Mouse (Mus musculus) heart, embryonic 12.5 days (tissue): ENCODE measurements around the gene Nop9. TPM values are rescaled to one million over a fixed set of nuclear protein-coding genes. Genes with fewer than 3 reads are reported as not detected.

Experiments used
- ATAC-seq: fragments of 200-750 bp; cut with Nextera tagmentation; 2 replicates; pipeline ENCODE4 v1.8.0; 2017; ENCODE audit warnings: moderate TSS enrichment, moderate library complexity; ENCODE audit not compliant: insufficient number of reproducible peaks, low FRiP score
- H3K27ac ChIP-seq: fragments of 300-500 bp; sonication (generic); 2 replicates; pipeline ENCODE4 v1.5.1; 2016; ENCODE audit warnings: mild to moderate bottlenecking, moderate library complexity; ENCODE audit not compliant: poor library complexity, severe bottlenecking
- H3K27me3 ChIP-seq: fragments of 300-500 bp; sonication (generic); replicated peaks from 2 replicates; pipeline ENCODE4 v1.6.1; 2016; ENCODE audit warnings: mild to moderate bottlenecking, moderate library complexity
- H3K36me3 ChIP-seq: fragments of 300-500 bp; sonication (generic); 2 replicates; pipeline ENCODE4 v1.6.1; 2016; ENCODE audit warnings: mild to moderate bottlenecking, moderate library complexity
- H3K4me1 ChIP-seq: fragments of 300-500 bp; sonication (generic); replicated peaks from 2 replicates; pipeline ENCODE4 v1.6.1; 2016; ENCODE audit warnings: mild to moderate bottlenecking
- H3K4me2 ChIP-seq: fragments of 300-500 bp; sonication (generic); 2 replicates; pipeline ENCODE4 v1.6.1; 2016; ENCODE audit warnings: mild to moderate bottlenecking, moderate library complexity
- H3K4me3 ChIP-seq: fragments of 300-500 bp; sonication (generic); 2 replicates; pipeline ENCODE4 v1.5.1; 2016; ENCODE audit warnings: mild to moderate bottlenecking
- H3K9ac ChIP-seq: fragments of 300-500 bp; sonication (generic); 2 replicates; pipeline ENCODE4 v1.6.1; 2016; ENCODE audit warnings: mild to moderate bottlenecking, moderate library complexity
- H3K9me3 ChIP-seq: fragments of 300-500 bp; sonication (generic); replicated peaks from 2 replicates; pipeline ENCODE4 v1.6.1; 2016; ENCODE audit warnings: mild to moderate bottlenecking, moderate library complexity
- WGBS: fragments of 180-500 bp; shearing (Covaris S2); methylation state at CpG from one replicate; pipeline ENCODE4 v1.1.7; 2016; 5-methylcytosine and 5-hydroxymethylcytosine counted together
- polyA plus RNA-seq: library from polyadenylated mRNA; unstranded; fragments of >200 nt; fragmentation: Nextera tagmentation; extraction: Ambion mirVana; gene quantifications from 2 replicates; pipeline ENCODE4 v1.2.1, GENCODE M21; 2016

The Nop9 gene
- polyA plus RNA-seq, 1 experiment from 2014 or later, result 27.7 TPM

DNA sequence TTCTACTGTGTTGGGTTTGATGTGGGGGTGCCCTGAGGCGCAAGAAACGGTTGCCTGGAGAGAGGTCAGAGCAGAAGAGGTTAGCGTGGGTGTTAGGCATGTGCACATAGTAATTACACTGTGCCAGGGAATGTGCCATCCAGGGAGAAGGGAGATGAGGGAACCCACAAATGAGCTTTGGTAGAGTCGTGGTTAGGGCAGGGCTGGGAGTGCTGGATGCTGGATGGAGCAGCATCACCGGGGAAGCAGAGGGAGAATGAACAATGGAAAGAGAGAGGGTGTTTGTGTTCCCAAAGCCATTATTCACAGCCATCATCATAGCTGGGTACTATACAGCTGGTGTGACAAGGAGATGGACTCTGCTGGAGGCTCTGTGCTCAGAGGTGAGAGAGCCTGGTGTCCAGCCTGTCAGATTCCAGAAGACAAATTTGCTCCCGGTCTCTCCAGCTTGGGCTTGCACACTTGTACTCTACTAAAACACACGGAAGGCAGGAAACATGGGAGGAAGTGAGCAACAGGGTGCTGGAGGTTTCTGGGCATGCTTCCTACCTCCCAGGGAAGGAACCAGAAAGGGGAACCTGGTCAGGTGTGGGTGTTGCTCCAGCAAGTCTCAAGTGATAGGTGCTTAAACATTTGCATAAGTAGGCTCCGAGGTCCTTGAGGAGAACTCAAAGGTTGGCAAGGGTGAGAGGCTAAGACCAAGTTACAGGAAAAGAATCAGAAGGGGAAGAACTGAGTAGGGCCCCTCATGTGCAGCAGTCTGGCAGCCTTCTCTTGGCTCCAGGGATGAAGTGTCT lies 17.4 kb upstream of the Nop9 start:
- H3K4me3 ChIP-seq, result no peak overlapping the region
- H3K36me3 ChIP-seq, result no peaks in the 10 kb centered on the region
- H3K4me1 ChIP-seq, result peaks cover 6% of the 10 kb centered on the region; the same call in 1 of the 2 replicates
- ATAC-seq, result no peak
- H3K9ac ChIP-seq, result no peak overlapping the region
- 0 out of 2 replicates have a peak, but pooled peaks cover 16% of the 10 kb centered on the region for H3K27me3 ChIP-seq
- H3K9me3 ChIP-seq, result no peaks in the 10 kb centered on the region
- H3K27ac ChIP-seq, result no peak overlapping the region
- no peak overlapping the region for H3K4me2 ChIP-seq
- WGBS, result 68% methylated on average over 8 of the region's 8 CpGs

DNA sequence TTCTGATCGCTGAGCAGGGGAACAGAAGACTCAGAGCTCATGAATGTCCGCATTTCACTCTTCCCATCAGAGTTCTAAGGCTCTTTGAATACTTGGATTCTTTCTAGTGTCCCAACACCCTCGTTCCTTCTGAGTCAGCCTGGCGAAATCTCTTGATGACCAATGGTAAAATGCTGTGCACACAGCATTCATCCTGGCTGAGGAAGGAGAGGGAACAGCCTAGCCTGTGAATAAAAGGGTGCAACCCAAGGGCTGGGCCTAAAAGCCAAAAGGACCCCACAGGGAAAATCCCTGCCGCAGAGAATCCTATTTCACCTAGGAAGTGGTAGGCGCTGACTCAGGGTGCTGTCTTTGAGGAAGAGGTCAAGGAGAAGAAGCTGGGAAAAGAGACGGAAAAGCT lies 15.4 kb upstream of the Nop9 start:
- H3K36me3 ChIP-seq, result no peaks in the 10 kb centered on the region
- H3K4me3 ChIP-seq, result no peak overlapping the region
- no peak for ATAC-seq
- H3K9ac ChIP-seq, result no peak overlapping the region
- no peaks in the 10 kb centered on the region for H3K4me1 ChIP-seq
- H3K4me2 ChIP-seq, result no peak overlapping the region
- H3K9me3 ChIP-seq, result no peaks in the 10 kb centered on the region
- 0 out of 2 replicates have a peak, but pooled peaks cover 21% of the 10 kb centered on the region for H3K27me3 ChIP-seq
- H3K27ac ChIP-seq, result no peak overlapping the region
- 67% methylated on average over 7 of the region's 7 CpGs for WGBS

DNA sequence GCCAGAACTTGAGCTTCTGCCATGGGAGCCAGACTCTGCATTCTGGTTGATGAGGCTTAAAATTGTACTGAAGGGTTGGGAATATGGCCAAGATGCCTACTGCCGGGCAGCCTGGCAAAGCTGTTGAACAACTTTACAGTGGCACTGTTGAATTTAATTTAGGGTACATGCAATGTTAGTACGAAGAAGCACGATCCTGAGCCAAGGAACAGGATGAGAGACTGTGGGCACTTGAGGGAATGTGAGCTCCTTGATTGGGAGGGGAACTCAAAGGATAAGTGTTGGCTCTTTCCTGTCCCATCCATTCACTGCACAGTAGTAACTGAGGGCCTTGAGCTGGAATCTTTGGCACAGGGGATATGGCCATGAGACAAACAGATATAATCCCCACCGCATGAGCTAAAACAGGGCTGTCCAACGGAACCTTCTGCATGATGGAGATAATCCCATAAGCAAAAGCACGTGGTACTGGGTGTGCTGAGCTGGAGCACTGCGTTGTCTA lies 14.9 kb upstream of the Nop9 start:
- Histone ChIP-seq H3K4me3 (no peak overlapping the region), H3K4me2 (no peak overlapping the region), H3K27ac (no peak overlapping the region), H3K9me3 (no peaks in the 10 kb centered on the region), H3K27me3 (0 out of 2 replicates have a peak, but pooled peaks cover 21% of the 10 kb centered on the region), H3K4me1 (no peaks in the 10 kb centered on the region), H3K9ac (no peak overlapping the region), H3K36me3 (no peaks in the 10 kb centered on the region)
- ATAC-seq, result no peak
- 71% methylated on average over 7 of the region's 7 CpGs for WGBS

GRCm38 (mm10) chr14:55733889-55734288 lies 11.6 kb upstream of the Nop9 start:
- H3K4me2 ChIP-seq, result no peak overlapping the region
- H3K27ac ChIP-seq, result no peak overlapping the region
- no peak overlapping the region for H3K4me3 ChIP-seq
- WGBS, result 58% methylated on average over 10 of the region's 10 CpGs
- H3K9ac ChIP-seq, result no peak overlapping the region
- ATAC-seq, result no peak
- H3K9me3 ChIP-seq, result no peaks in the 10 kb centered on the region
- H3K27me3 ChIP-seq, result 0 out of 2 replicates have a peak, but pooled peaks cover 21% of the 10 kb centered on the region
- H3K4me1 ChIP-seq, result no peaks in the 10 kb centered on the region
- peaks cover 12% of the 10 kb centered on the region for H3K36me3 ChIP-seq

DNA sequence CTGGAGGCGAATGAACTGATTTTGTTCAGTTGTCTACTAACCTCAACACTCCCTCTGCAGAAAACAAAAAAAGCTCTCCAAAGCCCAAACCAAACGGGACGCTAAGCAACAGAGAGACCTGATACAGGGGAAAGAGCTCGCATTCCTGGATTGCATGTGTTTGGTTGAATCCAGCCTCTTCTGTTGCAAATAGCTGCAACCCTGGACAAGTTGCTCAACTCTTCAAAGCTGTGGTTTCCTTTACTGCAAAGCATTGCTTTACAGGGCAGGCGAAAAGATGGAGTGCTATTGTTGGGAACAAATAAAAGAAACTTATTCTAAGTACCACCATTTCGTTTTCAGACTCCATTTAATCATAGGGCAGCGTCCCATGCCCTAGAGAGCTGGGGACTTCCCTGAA lies 10.6 kb upstream of the Nop9 start:
- peaks cover 21% of the 10 kb centered on the region for H3K36me3 ChIP-seq
- no peak overlapping the region for H3K9ac ChIP-seq
- no peak overlapping the region for H3K27ac ChIP-seq
- no peak overlapping the region for H3K4me3 ChIP-seq
- H3K4me2 ChIP-seq, result no peak overlapping the region
- no peaks in the 10 kb centered on the region for H3K4me1 ChIP-seq
- H3K9me3 ChIP-seq, result no peaks in the 10 kb centered on the region
- 72% methylated on average over 7 of the region's 7 CpGs for WGBS
- no peak for ATAC-seq
- 0 out of 2 replicates have a peak, but pooled peaks cover 20% of the 10 kb centered on the region for H3K27me3 ChIP-seq

GRCm38 (mm10) chr14:55735334-55735733 lies 10.2 kb upstream of the Nop9 start:
- ATAC-seq, result no peak
- no peak overlapping the region for H3K4me3 ChIP-seq
- no peak overlapping the region for H3K27ac ChIP-seq
- WGBS, result 64% methylated on average over 3 of the region's 3 CpGs
- no peaks in the 10 kb centered on the region for H3K9me3 ChIP-seq
- no peaks in the 10 kb centered on the region for H3K4me1 ChIP-seq
- H3K27me3 ChIP-seq, result 0 out of 2 replicates have a peak, but pooled peaks cover 15% of the 10 kb centered on the region
- H3K9ac ChIP-seq, result no peak overlapping the region
- peaks cover 26% of the 10 kb centered on the region for H3K36me3 ChIP-seq
- H3K4me2 ChIP-seq, result no peak overlapping the region

DNA sequence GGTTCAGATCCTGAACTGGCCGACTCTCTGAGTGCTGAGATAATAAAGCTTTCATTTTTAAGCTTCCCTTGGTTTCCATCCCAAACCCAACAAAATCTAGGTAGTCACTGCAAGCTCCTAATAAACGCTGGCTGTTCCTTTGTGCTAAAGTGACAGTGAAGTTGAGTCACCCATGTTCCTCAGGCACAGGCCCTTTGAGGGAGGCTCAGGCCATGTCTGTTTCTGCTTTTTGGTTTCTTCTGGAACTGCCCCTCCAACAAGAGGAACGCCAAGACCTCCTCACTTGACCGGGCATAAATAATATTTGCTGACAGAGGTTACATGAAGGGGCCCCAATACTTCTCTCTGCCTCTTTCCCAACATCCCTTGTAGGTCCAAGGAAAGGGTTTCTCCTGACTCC lies 9.7 kb upstream of the Nop9 start:
- Histone ChIP-seq H3K27ac (no peak overlapping the region), H3K4me1 (no peaks in the 10 kb centered on the region), H3K27me3 (0 out of 2 replicates have a peak, but pooled peaks cover 11% of the 10 kb centered on the region), H3K4me3 (no peak overlapping the region), H3K36me3 (peaks cover 30% of the 10 kb centered on the region), H3K4me2 (no peak overlapping the region), H3K9me3 (no peaks in the 10 kb centered on the region), H3K9ac (no peak overlapping the region)
- 79% methylated on average over 4 of the region's 4 CpGs for WGBS
- ATAC-seq, result no peak

- peaks cover 39% of the 10 kb centered on the region for H3K36me3 ChIP-seq
- H3K9me3 ChIP-seq, result no peaks in the 10 kb centered on the region
These were observed 8.3 kb upstream of the Nop9 start for GRCm38 (mm10) chr14:55737086-55737687.

DNA sequence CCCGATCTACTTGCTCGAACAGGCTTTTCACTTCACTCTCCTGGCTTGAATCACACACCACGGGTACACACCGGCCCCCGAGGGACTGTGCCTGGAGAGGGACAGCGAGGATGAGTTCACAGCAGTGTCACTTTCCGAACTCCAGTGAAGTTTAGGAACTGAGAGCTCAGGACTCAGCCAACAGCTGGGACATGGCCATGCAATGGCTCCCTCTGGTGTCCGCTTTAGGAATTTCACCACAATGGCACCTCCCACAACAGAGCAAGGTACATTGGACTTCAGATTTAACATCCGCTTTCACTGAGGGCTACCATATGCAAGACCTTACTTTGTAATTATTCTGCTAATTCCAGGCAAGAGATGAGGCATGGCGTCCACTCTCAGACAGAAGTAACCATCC lies 1.8 kb upstream of the Nop9 start:
- Histone ChIP-seq H3K4me3 (no peak overlapping the region), H3K4me1 (peaks cover 22% of the 10 kb centered on the region), H3K9me3 (no peaks in the 10 kb centered on the region), H3K27me3 (no peaks in the 10 kb centered on the region), H3K36me3 (peaks cover 36% of the 10 kb centered on the region), H3K27ac (no peak overlapping the region), H3K9ac (no peak overlapping the region; the same call in 1 of the 2 replicates), H3K4me2 (peak overlapping the region; percentile 26; the same call in 1 of the 2 replicates)
- peak; percentile 37; the same call in 1 of the 2 replicates for ATAC-seq
- 21% methylated on average over 10 of the region's 10 CpGs for WGBS

More at GRCm38 (mm10) chr14:55737086-55737687, 8.3 kb upstream of the Nop9 start:
- Histone ChIP-seq H3K4me1 (no peaks in the 10 kb centered on the region), H3K27me3 (0 out of 2 replicates have a peak, but pooled peaks cover 5% of the 10 kb centered on the region), H3K27ac (no peak overlapping the region), H3K4me3 (no peak overlapping the region), H3K4me2 (no peak overlapping the region), H3K9ac (no peak overlapping the region)
- 80% methylated on average over 9 of the region's 9 CpGs for WGBS
- no peak for ATAC-seq

- no peak for ATAC-seq
- H3K9me3 ChIP-seq, result no peaks in the 10 kb centered on the region
- H3K9ac ChIP-seq, result peak overlapping the region; percentile 88
- no peaks in the 10 kb centered on the region for H3K27me3 ChIP-seq
- peaks cover 34% of the 10 kb centered on the region for H3K36me3 ChIP-seq
- 0% methylated on average over 31 of the region's 31 CpGs for WGBS
- H3K4me3 ChIP-seq, result peak overlapping the region; percentile 84
- H3K27ac ChIP-seq, result peak overlapping the region; percentile 20; the same call in 1 of the 2 replicates
- peak overlapping the region; percentile 99 for H3K4me2 ChIP-seq
- H3K4me1 ChIP-seq, result peaks cover 22% of the 10 kb centered on the region
These were observed 356 bp downstream of the Nop9 start for GRCm38 (mm10) chr14:55745861-55746237.
